Mouse (Mus musculus): Measurements from ENCODE around the gene Vmn1r138. TPM values are rescaled to one million over a fixed set of nuclear protein-coding genes. Genes with fewer than 3 reads are reported as not detected.
"Not testable (repeated sequence)": the region's sequence is repeated elsewhere in the genome, so short reads cannot be mapped to it uniquely, and the experiment has no call there.

Vmn1r138 gene
- polyA plus RNA-seq (2015; fragmentation: Nextera tagmentation; extraction: Ambion mirVana), result not detected in 2 replicates

- no CpG with 5 or more reads among the region's 2 CpGs for WGBS (ENCODE audit: insufficient replicate concordance)
- H3K4me2 ChIP-seq, result not testable (repeated sequence)
Measured at GRCm38 (mm10) chr7:22028797-22029196, at the start of gene Vmn1r138. Vmn1r138 (minus strand) TSS chr7:22028897.

GRCm38 (mm10) chr7:22068757-22069156, 40.1 kb upstream of the Vmn1r138 start, which contains the start of gene Vmn1r139:
Vmn1r139 (plus strand) TSS chr7:22069057.
- not testable (repeated sequence) for H3K9me3 ChIP-seq (replicated peaks); H3K4me3 ChIP-seq (replicated peaks); H3K27ac ChIP-seq (replicated peaks); H3K9ac ChIP-seq; H3K4me1 ChIP-seq (replicated peaks); H3K27me3 ChIP-seq; H3K36me3 ChIP-seq (replicated peaks); H3K4me2 ChIP-seq; ATAC-seq (ENCODE audit: insufficient read depth)
- no CpG with 5 or more reads among the region's 7 CpGs for WGBS (ENCODE audit: insufficient replicate concordance)

More at GRCm38 (mm10) chr7:22028797-22029196, at the start of gene Vmn1r138:
- H3K27me3 ChIP-seq; H3K27ac ChIP-seq (replicated peaks); H3K4me3 ChIP-seq (replicated peaks); H3K9me3 ChIP-seq (replicated peaks); H3K36me3 ChIP-seq (replicated peaks); H3K9ac ChIP-seq; H3K4me1 ChIP-seq (replicated peaks); ATAC-seq (ENCODE audit: insufficient read depth): not testable (repeated sequence)

GRCm38 (mm10) chr7:22056205-22056604, 27.5 kb upstream of the Vmn1r138 start, which contains the start of gene Gm6176:
Gm6176 (minus strand) TSS chr7:22056305.
- H3K9ac ChIP-seq; H3K4me1 ChIP-seq (replicated peaks); ATAC-seq (ENCODE audit: insufficient read depth); H3K4me3 ChIP-seq (replicated peaks); H3K36me3 ChIP-seq (replicated peaks); H3K27ac ChIP-seq (replicated peaks); H3K27me3 ChIP-seq; H3K9me3 ChIP-seq (replicated peaks); H3K4me2 ChIP-seq: not testable (repeated sequence)
- no CpG with 5 or more reads among the region's 1 CpGs for WGBS (ENCODE audit: insufficient replicate concordance)

- WGBS (ENCODE audit: insufficient replicate concordance), result no CpG with 5 or more reads among the region's 3 CpGs
- H3K4me2 ChIP-seq; H3K9me3 ChIP-seq (replicated peaks); H3K27me3 ChIP-seq; H3K4me3 ChIP-seq (replicated peaks); H3K27ac ChIP-seq (replicated peaks); H3K9ac ChIP-seq; H3K4me1 ChIP-seq (replicated peaks); ATAC-seq (ENCODE audit: insufficient read depth); H3K36me3 ChIP-seq (replicated peaks): not testable (repeated sequence)
Measured at GRCm38 (mm10) chr7:21994287-21994686, 34.4 kb downstream of the Vmn1r138 start, which contains the start of gene Vmn1r137. Vmn1r137 (plus strand) TSS chr7:21994587.

Other genes starting within 250 kb of the Vmn1r138 start
- not detected in 2 replicates for gene Gm4177, start 232.2 kb downstream of the Vmn1r138 start, polyA plus RNA-seq (2015; fragmentation: Nextera tagmentation; extraction: Ambion mirVana)
- gene Vmn1r135, start 196.5 kb downstream of the Vmn1r138 start, polyA plus RNA-seq (2015; fragmentation: Nextera tagmentation; extraction: Ambion mirVana), result not detected in 2 replicates
- gene Gm5725, start 184.6 kb downstream of the Vmn1r138 start, polyA plus RNA-seq (2015; fragmentation: Nextera tagmentation; extraction: Ambion mirVana), result not detected in 2 replicates
- gene Gm5891, start 107.6 kb downstream of the Vmn1r138 start, polyA plus RNA-seq (2015; fragmentation: Nextera tagmentation; extraction: Ambion mirVana), result not detected in 2 replicates
- not detected in 2 replicates for gene Vmn1r137, start 34.3 kb downstream of the Vmn1r138 start, polyA plus RNA-seq (2015; fragmentation: Nextera tagmentation; extraction: Ambion mirVana)
- not detected in 2 replicates for gene Gm6176, start 27.4 kb upstream of the Vmn1r138 start, polyA plus RNA-seq (2015; fragmentation: Nextera tagmentation; extraction: Ambion mirVana)
- not detected in 2 replicates for gene Vmn1r139, start 40.2 kb upstream of the Vmn1r138 start, polyA plus RNA-seq (2015; fragmentation: Nextera tagmentation; extraction: Ambion mirVana)
- not detected in 2 replicates for gene Gm16451, start 89.3 kb upstream of the Vmn1r138 start, polyA plus RNA-seq (2015; fragmentation: Nextera tagmentation; extraction: Ambion mirVana)
- not detected in 2 replicates for gene Gm10666, start 105.8 kb upstream of the Vmn1r138 start, polyA plus RNA-seq (2015; fragmentation: Nextera tagmentation; extraction: Ambion mirVana)
- not detected in 2 replicates for gene Vmn1r142, start 135.1 kb upstream of the Vmn1r138 start, polyA plus RNA-seq (2015; fragmentation: Nextera tagmentation; extraction: Ambion mirVana)
- not detected in 2 replicates for gene Vmn1r143, start 160.5 kb upstream of the Vmn1r138 start, polyA plus RNA-seq (2015; fragmentation: Nextera tagmentation; extraction: Ambion mirVana)
- not detected in 2 replicates for gene Gm8653, start 172.4 kb upstream of the Vmn1r138 start, polyA plus RNA-seq (2015; fragmentation: Nextera tagmentation; extraction: Ambion mirVana)
- not detected in 2 replicates for gene Gm8453, start 200.6 kb upstream of the Vmn1r138 start, polyA plus RNA-seq (2015; fragmentation: Nextera tagmentation; extraction: Ambion mirVana)

All from liver, embryonic 15.5 days (tissue).